Mouse (Mus musculus): ENCODE data around the gene Fbxl13. TPM values are rescaled to one million over a fixed set of nuclear protein-coding genes. Genes with fewer than 3 reads are reported as not detected.

Gene Fbxl13
- polyA plus RNA-seq, 1 experiment from 2014 or later = 0.15 TPM

DNA sequence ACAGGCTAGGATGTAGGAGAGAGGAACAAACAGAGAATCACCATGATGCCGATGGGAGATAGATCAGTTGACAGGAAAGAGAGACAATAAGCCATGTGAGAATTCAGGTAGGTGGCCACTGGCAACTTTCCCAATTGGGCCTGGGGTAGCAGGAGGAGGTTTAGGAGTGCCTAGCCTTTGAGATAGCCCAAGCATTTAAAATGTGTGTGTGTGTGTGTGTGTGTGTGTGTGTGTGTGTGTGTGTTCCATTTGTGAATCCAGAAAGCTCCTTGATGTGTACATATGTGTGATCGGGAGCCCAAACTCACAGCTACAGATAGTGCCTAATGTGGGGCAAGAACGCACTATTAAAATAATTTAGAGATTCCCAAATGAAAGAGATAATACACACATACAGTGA lies 67.3 kb downstream of the Fbxl13 start:
- Histone ChIP-seq H3K36me3 (ENCODE audit: control insufficient read depth, insufficient read depth, low read length) (no peaks in the 10 kb centered on the region), H3K27me3 (ENCODE audit: control insufficient read depth, insufficient read depth, low read length) (no peaks in the 10 kb centered on the region), H3K4me3 (ENCODE audit: low read depth, low read length) (no peak overlapping the region), H3K9me3 (ENCODE audit: control insufficient read depth, low read length) (no peaks in the 10 kb centered on the region), H3K4me1 (replicated peaks; ENCODE audit: control insufficient read depth, insufficient read depth, low read length) (no peaks in the 10 kb centered on the region), H3K4me2 (ENCODE audit: low read depth, low read length, severe bottlenecking) (no peak overlapping the region), H3K27ac (ENCODE audit: low read depth, low read length) (no peak overlapping the region), H3K9ac (ENCODE audit: low read length) (no peak overlapping the region)
- WGBS = 88% methylated on average over 3 of the region's 3 CpGs
- ATAC-seq (replicated peaks; ENCODE audit: low FRiP score) (no peak), DNase-seq (ENCODE audit: low spot score) (no peak)

DNA sequence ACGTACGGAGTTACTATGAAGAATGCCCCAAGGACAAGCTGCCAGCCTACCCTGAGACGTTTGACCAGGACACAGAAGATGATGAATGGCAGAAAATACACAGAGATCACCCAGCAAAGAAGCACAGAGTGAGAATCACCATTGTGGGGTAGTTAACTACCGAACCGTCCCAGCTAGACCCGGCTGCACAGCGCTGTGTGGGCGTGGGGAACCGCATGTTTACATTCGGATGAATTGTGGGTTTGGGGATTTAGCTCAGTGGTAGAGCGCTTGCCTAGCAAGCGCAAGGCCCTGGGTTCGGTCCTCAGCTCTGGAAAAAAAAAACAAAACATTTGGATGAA lies 70.3 kb downstream of the Fbxl13 start:
- Histone ChIP-seq H3K9me3 (ENCODE audit: control insufficient read depth, low read length) (no peaks in the 10 kb centered on the region), H3K27me3 (ENCODE audit: control insufficient read depth, insufficient read depth, low read length) (no peaks in the 10 kb centered on the region), H3K4me3 (ENCODE audit: low read depth, low read length) (no peak overlapping the region), H3K4me2 (ENCODE audit: low read depth, low read length, severe bottlenecking) (no peak overlapping the region), H3K4me1 (replicated peaks; ENCODE audit: control insufficient read depth, insufficient read depth, low read length) (no peaks in the 10 kb centered on the region), H3K36me3 (ENCODE audit: control insufficient read depth, insufficient read depth, low read length) (no peaks in the 10 kb centered on the region), H3K9ac (ENCODE audit: low read length) (no peak overlapping the region), H3K27ac (ENCODE audit: low read depth, low read length) (no peak overlapping the region)
- ATAC-seq (replicated peaks; ENCODE audit: low FRiP score) (no peak), DNase-seq (ENCODE audit: low spot score) (no peak)
- WGBS = 84% methylated on average over 13 of the region's 13 CpGs

DNA sequence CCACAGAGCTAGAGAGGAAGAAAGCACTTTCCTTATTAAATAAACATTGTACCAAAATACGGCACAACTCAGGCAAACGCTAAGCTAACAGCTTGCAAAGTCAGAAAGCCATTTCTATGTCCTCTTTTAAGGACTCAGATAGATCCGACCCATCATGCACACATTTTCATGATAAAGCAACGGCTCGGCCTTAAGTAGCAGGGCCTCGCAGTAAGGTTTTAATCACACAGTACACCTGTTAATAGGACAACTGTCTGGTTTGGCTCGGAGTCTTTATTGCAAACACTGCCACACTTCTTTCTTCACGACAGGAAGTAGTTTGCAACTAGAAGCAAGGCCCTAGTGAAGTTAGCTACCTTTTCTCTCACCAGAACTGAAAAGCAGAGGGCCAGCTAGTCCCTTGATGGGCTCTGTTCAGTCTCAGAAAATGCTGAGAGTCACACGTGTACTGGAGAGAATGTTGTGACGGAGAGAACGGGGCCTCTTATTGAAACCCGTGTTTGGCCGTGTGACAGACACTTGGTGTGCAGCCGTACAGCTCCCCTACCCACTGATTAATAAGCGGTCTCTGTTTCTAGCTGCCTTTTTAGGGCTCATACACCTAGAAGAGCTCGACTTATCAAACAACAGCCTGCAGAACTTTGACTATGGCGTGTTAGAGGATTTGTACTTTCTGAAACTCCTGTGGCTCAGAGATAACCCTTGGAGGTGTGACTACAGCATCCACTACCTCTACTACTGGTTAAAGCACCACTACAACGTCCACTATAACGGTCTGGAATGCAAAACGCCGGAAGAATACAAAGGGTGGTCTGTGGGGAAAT lies 70.8 kb downstream of the Fbxl13 start:
- Histone ChIP-seq H3K36me3 (ENCODE audit: control insufficient read depth, insufficient read depth, low read length) (no peaks in the 10 kb centered on the region), H3K4me3 (ENCODE audit: low read depth, low read length) (no peak overlapping the region), H3K9ac (ENCODE audit: low read length) (no peak overlapping the region), H3K4me1 (replicated peaks; ENCODE audit: control insufficient read depth, insufficient read depth, low read length) (no peaks in the 10 kb centered on the region), H3K4me2 (ENCODE audit: low read depth, low read length, severe bottlenecking) (no peak overlapping the region), H3K27ac (ENCODE audit: low read depth, low read length) (no peak overlapping the region), H3K9me3 (ENCODE audit: control insufficient read depth, low read length) (no peaks in the 10 kb centered on the region), H3K27me3 (ENCODE audit: control insufficient read depth, insufficient read depth, low read length) (no peaks in the 10 kb centered on the region)
- ATAC-seq (replicated peaks; ENCODE audit: low FRiP score) (no peak), DNase-seq (ENCODE audit: low spot score) (no peak)
- 85% methylated on average over 21 of the region's 21 CpGs for WGBS

DNA sequence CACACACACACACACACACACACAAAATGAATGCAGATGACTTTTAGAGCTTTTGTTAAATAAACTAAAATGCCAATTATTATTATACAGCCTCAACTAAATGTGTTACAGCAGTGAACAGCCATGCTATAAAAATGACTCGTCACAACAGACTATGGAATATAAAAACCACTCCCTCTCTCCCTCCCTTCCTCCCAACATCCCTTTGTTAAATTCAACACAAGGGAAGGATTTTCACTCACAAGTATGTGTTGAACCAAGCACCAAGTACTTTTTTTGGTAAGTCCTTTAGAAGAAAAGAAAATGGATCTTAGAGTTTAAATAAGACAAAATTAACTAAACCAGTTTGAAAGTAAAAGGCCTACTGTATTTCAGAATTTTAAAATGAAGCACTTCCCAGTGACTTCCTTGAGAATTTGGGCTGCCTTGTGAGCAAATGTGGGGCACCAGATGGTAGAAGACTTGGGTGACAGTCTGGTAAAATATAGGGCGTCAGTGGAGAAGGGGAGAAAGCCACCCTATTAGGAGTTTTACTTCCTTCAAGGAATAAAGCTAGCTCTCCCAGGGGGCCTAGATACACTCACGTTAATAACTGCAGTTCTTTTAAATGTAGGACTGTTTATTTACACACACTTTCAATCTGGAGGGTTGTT lies 72.5 kb downstream of the Fbxl13 start:
- no peaks in the 10 kb centered on the region for H3K27me3 ChIP-seq (ENCODE audit: control insufficient read depth, insufficient read depth, low read length)
- H3K27ac ChIP-seq (ENCODE audit: low read depth, low read length) = no peak overlapping the region
- H3K9ac ChIP-seq (ENCODE audit: low read length) = no peak overlapping the region
- no peaks in the 10 kb centered on the region for H3K4me1 ChIP-seq (replicated peaks; ENCODE audit: control insufficient read depth, insufficient read depth, low read length)
- H3K9me3 ChIP-seq (ENCODE audit: control insufficient read depth, low read length) = no peaks in the 10 kb centered on the region
- WGBS = 72% methylated on average over 3 of the region's 3 CpGs
- ATAC-seq (replicated peaks; ENCODE audit: low FRiP score) (no peak), DNase-seq (ENCODE audit: low spot score) (no peak)
- H3K4me2 ChIP-seq (ENCODE audit: low read depth, low read length, severe bottlenecking) = no peak overlapping the region
- no peak overlapping the region for H3K4me3 ChIP-seq (ENCODE audit: low read depth, low read length)
- H3K36me3 ChIP-seq (ENCODE audit: control insufficient read depth, insufficient read depth, low read length) = no peaks in the 10 kb centered on the region

DNA sequence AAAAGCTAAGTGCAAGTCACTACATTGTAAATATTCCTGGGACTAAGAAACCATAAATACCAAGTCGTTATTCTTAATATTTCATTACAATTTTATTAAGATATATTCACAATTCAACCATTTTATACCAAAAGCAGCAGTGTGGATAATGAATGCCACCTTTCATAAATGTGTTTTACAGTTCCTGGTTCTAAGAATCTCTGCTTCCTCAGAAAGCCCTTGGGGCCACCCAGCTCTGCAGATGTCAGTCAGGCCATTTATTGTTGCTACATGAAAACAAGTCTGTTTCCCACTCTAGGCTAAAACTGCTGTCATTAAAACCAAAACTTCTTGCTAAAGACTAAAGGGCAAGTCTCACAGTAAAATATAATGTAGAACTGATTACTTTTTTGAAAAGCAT lies 77.7 kb downstream of the Fbxl13 start:
- H3K4me3 ChIP-seq (ENCODE audit: low read depth, low read length) = no peak overlapping the region
- no peak overlapping the region for H3K9ac ChIP-seq (ENCODE audit: low read length)
- no peaks in the 10 kb centered on the region for H3K4me1 ChIP-seq (replicated peaks; ENCODE audit: control insufficient read depth, insufficient read depth, low read length)
- ATAC-seq (replicated peaks; ENCODE audit: low FRiP score) (no peak), DNase-seq (ENCODE audit: low spot score) (no peak)
- H3K27ac ChIP-seq (ENCODE audit: low read depth, low read length) = no peak overlapping the region
- H3K27me3 ChIP-seq (ENCODE audit: control insufficient read depth, insufficient read depth, low read length) = no peaks in the 10 kb centered on the region
- WGBS = 78% methylated on average over 1 of the region's 1 CpGs
- no peaks in the 10 kb centered on the region for H3K9me3 ChIP-seq (ENCODE audit: control insufficient read depth, low read length)
- no peaks in the 10 kb centered on the region for H3K36me3 ChIP-seq (ENCODE audit: control insufficient read depth, insufficient read depth, low read length)
- no peak overlapping the region for H3K4me2 ChIP-seq (ENCODE audit: low read depth, low read length, severe bottlenecking)

DNA sequence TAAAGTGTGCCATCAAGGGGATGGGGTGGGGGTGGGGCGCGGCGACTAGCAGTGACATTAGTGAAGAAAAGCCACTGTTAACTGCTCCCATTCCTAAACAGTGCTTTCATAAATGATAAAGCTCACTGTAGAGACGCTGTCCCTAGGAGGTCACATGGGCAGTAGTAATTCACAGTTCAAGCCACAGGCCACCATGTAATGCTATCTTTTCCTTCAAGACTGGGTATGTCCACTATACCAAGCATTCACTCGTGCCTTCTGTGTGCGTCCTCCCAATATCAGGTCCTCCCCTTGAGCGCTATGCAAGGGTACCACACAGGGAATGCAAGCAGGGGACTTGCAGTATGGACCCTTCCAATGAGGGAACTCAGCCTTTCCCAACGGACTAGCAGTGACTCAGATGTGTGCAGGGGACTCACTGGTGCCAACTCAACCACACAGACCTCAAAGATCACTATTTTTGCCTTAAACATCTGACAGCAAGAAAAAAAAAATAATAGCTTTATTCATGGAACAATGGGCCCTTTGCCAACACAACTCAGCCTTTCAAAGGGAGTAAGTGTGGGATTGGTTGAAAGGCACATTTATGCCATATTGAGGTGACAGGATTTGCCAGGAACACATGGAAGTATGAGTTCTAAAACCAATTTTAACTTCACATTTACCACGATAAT lies 79.9 kb downstream of the Fbxl13 start:
- WGBS = 92% methylated on average over 9 of the region's 9 CpGs

DNA sequence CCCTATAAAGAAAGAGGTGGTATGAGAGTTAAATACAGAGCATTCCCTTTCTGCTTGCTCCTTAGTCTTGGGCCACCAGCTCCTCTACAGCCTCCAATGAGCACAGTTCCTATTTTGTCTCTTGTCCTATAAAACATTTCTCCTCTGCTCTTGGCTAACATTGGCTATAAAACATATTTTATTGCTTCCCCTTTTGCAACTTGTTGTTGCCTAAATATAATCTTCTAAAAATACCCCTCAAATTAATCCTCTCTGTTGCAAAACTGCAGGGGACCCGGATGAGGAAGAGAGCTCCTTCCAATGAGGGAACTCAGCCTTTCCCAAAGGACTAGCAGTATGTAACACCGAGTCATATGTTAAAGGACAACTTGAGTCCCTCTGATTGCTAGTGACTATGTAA lies 81.5 kb downstream of the Fbxl13 start:
- ATAC-seq (replicated peaks; ENCODE audit: low FRiP score) (no peak), DNase-seq (ENCODE audit: low spot score) (no peak)
- Histone ChIP-seq H3K36me3 (ENCODE audit: control insufficient read depth, insufficient read depth, low read length) (no peaks in the 10 kb centered on the region), H3K9me3 (ENCODE audit: control insufficient read depth, low read length) (no peaks in the 10 kb centered on the region), H3K4me1 (replicated peaks; ENCODE audit: control insufficient read depth, insufficient read depth, low read length) (no peaks in the 10 kb centered on the region), H3K27ac (ENCODE audit: low read depth, low read length) (no peak overlapping the region), H3K27me3 (ENCODE audit: control insufficient read depth, insufficient read depth, low read length) (no peaks in the 10 kb centered on the region), H3K4me3 (ENCODE audit: low read depth, low read length) (no peak overlapping the region), H3K4me2 (ENCODE audit: low read depth, low read length, severe bottlenecking) (no peak overlapping the region), H3K9ac (ENCODE audit: low read length) (no peak overlapping the region)
- 83% methylated on average over 2 of the region's 2 CpGs for WGBS

More for the DNA sequence above, 79.9 kb downstream of the Fbxl13 start:
- ATAC-seq (replicated peaks; ENCODE audit: low FRiP score) (no peak), DNase-seq (ENCODE audit: low spot score) (no peak)
- H3K36me3 ChIP-seq (ENCODE audit: control insufficient read depth, insufficient read depth, low read length) = no peaks in the 10 kb centered on the region
- no peak overlapping the region for H3K4me2 ChIP-seq (ENCODE audit: low read depth, low read length, severe bottlenecking)
- no peak overlapping the region for H3K27ac ChIP-seq (ENCODE audit: low read depth, low read length)
- H3K4me3 ChIP-seq (ENCODE audit: low read depth, low read length) = no peak overlapping the region
- no peaks in the 10 kb centered on the region for H3K9me3 ChIP-seq (ENCODE audit: control insufficient read depth, low read length)
- no peak overlapping the region for H3K9ac ChIP-seq (ENCODE audit: low read length)
- no peaks in the 10 kb centered on the region for H3K27me3 ChIP-seq (ENCODE audit: control insufficient read depth, insufficient read depth, low read length)
- no peaks in the 10 kb centered on the region for H3K4me1 ChIP-seq (replicated peaks; ENCODE audit: control insufficient read depth, insufficient read depth, low read length)

DNA sequence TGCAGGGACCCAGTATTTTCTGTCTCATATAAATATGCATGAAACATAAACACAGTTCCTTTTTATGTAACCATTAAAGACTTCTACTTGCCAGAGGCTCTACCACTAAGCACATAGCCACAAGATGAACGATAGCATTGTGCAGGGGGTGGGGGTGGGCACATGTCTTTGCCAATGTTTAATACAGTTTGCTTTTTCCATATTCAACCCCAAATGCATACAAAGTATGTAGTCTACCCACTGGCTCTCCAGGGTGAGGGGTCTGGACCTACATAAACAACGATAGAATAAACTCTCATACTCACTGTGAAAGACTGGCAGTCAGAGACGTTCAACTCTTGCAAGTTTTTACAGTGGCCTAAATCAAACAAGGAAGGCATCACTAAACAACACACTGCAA lies 88.9 kb downstream of the Fbxl13 start:
- H3K4me3 ChIP-seq (ENCODE audit: low read depth, low read length) = no peak overlapping the region
- 87% methylated on average over 3 of the region's 3 CpGs for WGBS
- DNase-seq (ENCODE audit: low spot score) (no peak), ATAC-seq (replicated peaks; ENCODE audit: low FRiP score) (no peak)
- H3K9ac ChIP-seq (ENCODE audit: low read length) = no peak overlapping the region
- H3K27me3 ChIP-seq (ENCODE audit: control insufficient read depth, insufficient read depth, low read length) = no peaks in the 10 kb centered on the region
- H3K9me3 ChIP-seq (ENCODE audit: control insufficient read depth, low read length) = no peaks in the 10 kb centered on the region
- H3K36me3 ChIP-seq (ENCODE audit: control insufficient read depth, insufficient read depth, low read length) = no peaks in the 10 kb centered on the region
- H3K27ac ChIP-seq (ENCODE audit: low read depth, low read length) = no peak overlapping the region
- no peak overlapping the region for H3K4me2 ChIP-seq (ENCODE audit: low read depth, low read length, severe bottlenecking)
- H3K4me1 ChIP-seq (replicated peaks; ENCODE audit: control insufficient read depth, insufficient read depth, low read length) = no peaks in the 10 kb centered on the region
